In the genomic region with DNA sequence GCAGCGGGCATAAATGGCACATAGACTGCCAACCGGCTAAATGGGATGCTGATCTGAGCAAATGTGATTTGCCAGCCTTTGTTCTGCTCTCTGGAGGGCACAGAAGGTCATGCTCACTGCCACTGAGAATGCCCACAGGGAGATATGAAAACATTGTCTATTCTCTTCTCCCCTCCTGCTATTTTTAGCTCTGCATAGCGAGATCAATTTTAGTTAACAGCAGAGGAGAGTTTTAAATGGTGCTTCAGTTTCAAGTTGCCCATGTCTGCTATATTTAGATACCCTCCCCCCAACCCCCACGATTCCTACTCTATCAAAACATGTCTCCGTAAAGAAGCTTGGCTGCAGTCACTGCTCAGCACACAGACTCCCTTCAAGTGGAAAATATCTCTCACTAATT, we compare ENCODE assay signal across 9 mouse cellular contexts. TPM values are rescaled to one million over a fixed set of nuclear protein-coding genes. Genes with fewer than 3 reads are reported as not detected.
A peak's percentile ranks its signal among the peaks of the same experiment; 100 is the strongest.
DNase-seq lines count a peak whose midpoint lies in the region; ATAC-seq and TF ChIP-seq lines count a peak whose summit lies in the region.
"Had no signal": no experiment of that assay in that cellular context is flagged by ENCODE, and none has a peak within 500 bp of the region (broad histone marks: within the 10 kb centered on the region; RNA-seq: fewer than 3 reads in every experiment).

No protein-coding gene starts in this region.

- DNase-seq in cerebellum, postnatal 14 days: peak; percentile 37 to 51
- DNase-seq in kidney, postnatal 36 days: no peak
- no peak for DNase-seq in thymus, postnatal 25 days

- H3K4me3 ChIP-seq in intestine, embryonic 15.5 days (replicated peaks): no peak overlapping the region
- H3K4me3 ChIP-seq in intestine, postnatal 0 days (ENCODE audit: low read depth, low read length): no peak overlapping the region
- H3K4me3 ChIP-seq in heart, embryonic 16.5 days (ENCODE audit: low read length): no peak overlapping the region
- no peak overlapping the region for H3K4me3 ChIP-seq in midbrain, embryonic 15.5 days

- H3K4me1 ChIP-seq in intestine, embryonic 15.5 days (replicated peaks): no peaks in the 10 kb centered on the region
- no peaks in the 10 kb centered on the region for H3K4me1 ChIP-seq in intestine, postnatal 0 days (replicated peaks; ENCODE audit: control insufficient read depth, insufficient read depth, low read length)
- peaks cover 24% of the 10 kb centered on the region for H3K4me1 ChIP-seq in heart, embryonic 16.5 days (ENCODE audit: control insufficient read depth, insufficient read depth, low read length)
- peaks cover 15% of the 10 kb centered on the region for H3K4me1 ChIP-seq in midbrain, embryonic 15.5 days

- WGBS in intestine, embryonic 15.5 days: 43% methylated on average over 5 of the region's 5 CpGs
- WGBS in intestine, postnatal 0 days: 49% methylated on average over 5 of the region's 5 CpGs
- WGBS in heart, embryonic 16.5 days: 20% methylated on average over 5 of the region's 5 CpGs
- WGBS in midbrain, embryonic 15.5 days: 5% methylated on average over 5 of the region's 5 CpGs

- H3K4me2 ChIP-seq in intestine, embryonic 15.5 days (replicated peaks): no peak overlapping the region
- no peak overlapping the region for H3K4me2 ChIP-seq in intestine, postnatal 0 days (replicated peaks; ENCODE audit: low read depth)
- H3K4me2 ChIP-seq in heart, embryonic 16.5 days (ENCODE audit: low read depth, low read length): peak overlapping the region; percentile 46; the same call in 1 of the 2 replicates
- peak overlapping the region; percentile 19 for H3K4me2 ChIP-seq in midbrain, embryonic 15.5 days

- no peak for TF ChIP-seq CTCF in intestine, postnatal 0 days (IDR thresholded peaks at IDR 0.05; ENCODE audit: low read depth)

- 0 out of 2 replicates have a peak, but pooled peaks have one; percentile 31 for ATAC-seq in intestine, embryonic 15.5 days
- ATAC-seq in intestine, postnatal 0 days: no peak
- ATAC-seq in heart, embryonic 16.5 days (replicated peaks; ENCODE audit: extremely low read depth, insufficient read depth, low FRiP score): peak; percentile 87
- ATAC-seq in midbrain, embryonic 15.5 days (replicated peaks): peak; percentile 75
- ATAC-seq in monocyte, adult 5-6 weeks (replicated peaks; ENCODE audit: insufficient number of reproducible peaks, low FRiP score, low TSS enrichment, poor library complexity, severe bottlenecking): no peak

- H3K27ac ChIP-seq in intestine, embryonic 15.5 days: no peak overlapping the region
- no peak overlapping the region for H3K27ac ChIP-seq in intestine, postnatal 0 days (ENCODE audit: low read depth, low read length)
- peak overlapping the region; percentile 87 for H3K27ac ChIP-seq in heart, embryonic 16.5 days (ENCODE audit: low read length)
- H3K27ac ChIP-seq in midbrain, embryonic 15.5 days: peak overlapping the region; percentile 77

- H3K9ac ChIP-seq in intestine, embryonic 15.5 days: no peak overlapping the region
- H3K9ac ChIP-seq in intestine, postnatal 0 days (ENCODE audit: low read depth, low read length): no peak overlapping the region
- no peak overlapping the region for H3K9ac ChIP-seq in heart, embryonic 16.5 days (ENCODE audit: low read length)
- no peak overlapping the region for H3K9ac ChIP-seq in midbrain, embryonic 15.5 days

- H3K27me3 ChIP-seq in intestine, embryonic 15.5 days (replicated peaks): no peaks in the 10 kb centered on the region
- H3K27me3 ChIP-seq in intestine, postnatal 0 days (replicated peaks; ENCODE audit: control insufficient read depth, insufficient read depth, low read length): no peaks in the 10 kb centered on the region
- H3K27me3 ChIP-seq in heart, embryonic 16.5 days (ENCODE audit: control insufficient read depth, insufficient read depth, low read length): no peaks in the 10 kb centered on the region
- no peaks in the 10 kb centered on the region for H3K27me3 ChIP-seq in midbrain, embryonic 15.5 days (replicated peaks)

- no peaks in the 10 kb centered on the region for H3K36me3 ChIP-seq in intestine, embryonic 15.5 days
- no peaks in the 10 kb centered on the region for H3K36me3 ChIP-seq in intestine, postnatal 0 days (ENCODE audit: control insufficient read depth, insufficient read depth)
- no peaks in the 10 kb centered on the region for H3K36me3 ChIP-seq in heart, embryonic 16.5 days (ENCODE audit: control insufficient read depth, insufficient read depth)
- no peaks in the 10 kb centered on the region for H3K36me3 ChIP-seq in midbrain, embryonic 15.5 days (replicated peaks)
- H3K36me3 ChIP-seq: G1E had no signal

- H3K9me3 ChIP-seq in intestine, embryonic 15.5 days: no peaks in the 10 kb centered on the region
- no peaks in the 10 kb centered on the region for H3K9me3 ChIP-seq in intestine, postnatal 0 days (ENCODE audit: control insufficient read depth)
- no peaks in the 10 kb centered on the region for H3K9me3 ChIP-seq in heart, embryonic 16.5 days (replicated peaks; ENCODE audit: control insufficient read depth, low read length)
- no peaks in the 10 kb centered on the region for H3K9me3 ChIP-seq in midbrain, embryonic 15.5 days

RNA-seq across cellular contexts. Expression of gene Enpp5, which starts 52.2 kb away (rescaled TPM):
- polyA plus RNA-seq in intestine, embryonic 15.5 days (2015; fragmentation: Nextera tagmentation; extraction: Ambion mirVana): 31.0 and 37.6 TPM in 2 replicates
- 33.8 and 43.1 TPM in 2 replicates for polyA plus RNA-seq in intestine, postnatal 0 days (2015; fragmentation: Nextera tagmentation; extraction: Ambion mirVana)
- 20.7 and 24.3 TPM in 2 replicates for polyA plus RNA-seq in heart, embryonic 16.5 days (2015; fragmentation: Nextera tagmentation; extraction: Ambion mirVana)
- 112 and 121 TPM in 2 replicates for polyA plus RNA-seq in midbrain, embryonic 15.5 days (2015; fragmentation: Nextera tagmentation; extraction: Ambion mirVana)
- 6.8 to 16.6 TPM (median 10.2 TPM) in 3 replicates for total RNA-seq in monocyte, adult 5-6 weeks (2017)
- polyA plus RNA-seq: G1E had no signal

Comparison
In these comparisons a context has a peak if more than half of its experiments do, and no peak if none do; other contexts are left out.
1. ATAC-seq: peak in intestine, embryonic 15.5 days (single experiment), heart, embryonic 16.5 days (single experiment) and midbrain, embryonic 15.5 days (single experiment); none in intestine, postnatal 0 days (single experiment) and monocyte, adult 5-6 weeks (single experiment).
2. H3K27ac ChIP-seq: peak in heart, embryonic 16.5 days (single experiment) and midbrain, embryonic 15.5 days (single experiment); none in intestine, embryonic 15.5 days (single experiment) and intestine, postnatal 0 days (single experiment).
3. H3K4me2 ChIP-seq: peak in heart, embryonic 16.5 days (single experiment) and midbrain, embryonic 15.5 days (single experiment); none in intestine, embryonic 15.5 days (single experiment) and intestine, postnatal 0 days (single experiment).
4. DNase-seq: peak in cerebellum, postnatal 14 days (2 of 2); none in kidney, postnatal 36 days (0 of 2) and thymus, postnatal 25 days (single experiment).